Mouse (Mus musculus): Measurements from ENCODE around the gene Scaf11. TPM values are rescaled to one million over a fixed set of nuclear protein-coding genes. Genes with fewer than 3 reads are reported as not detected.

Gene Scaf11
- polyA plus RNA-seq, 1 experiment from 2014 or later, result 43.8 TPM

Small RNAs within 50 kb of the gene (microRNA-seq; reads per million reads assigned to microRNA genes)
- not detected for gene Gm25397

Other genes starting within 250 kb of the Scaf11 start
- 15.9 and 18.1 TPM in 2 replicates for gene Arid2, start 173.3 kb downstream of the Scaf11 start, polyA plus RNA-seq (2015; fragmentation: Nextera tagmentation; extraction: Ambion mirVana)
- gene Slc38a1, start 182.1 kb upstream of the Scaf11 start, polyA plus RNA-seq (2015; fragmentation: Nextera tagmentation; extraction: Ambion mirVana), result 127 and 134 TPM in 2 replicates
- gene Slc38a2, start 238.9 kb upstream of the Scaf11 start, polyA plus RNA-seq (2015; fragmentation: Nextera tagmentation; extraction: Ambion mirVana), result 89.3 and 93.9 TPM in 2 replicates

Data from neural tube, embryonic 15.5 days (tissue).